Mouse (Mus musculus) forebrain, embryonic 10.5 days (tissue): ENCODE results near the gene Serbp1. TPM values are rescaled to one million over a fixed set of nuclear protein-coding genes. Genes with fewer than 3 reads are reported as not detected.

Experiments used
- DNase-seq: peaks from one replicate; pipeline ENCODE4 v3.0.0-alpha.2; 2017; ENCODE audit warnings: low spot score; ENCODE audit errors: extremely low spot score
- H3K27ac ChIP-seq: fragments of 300-500 bp; sonication (generic); 2 replicates; pipeline ENCODE4 v1.5.1; 2016; ENCODE audit warnings: mild to moderate bottlenecking
- H3K27me3 ChIP-seq: fragments of 300-500 bp; sonication (generic); 2 replicates; pipeline ENCODE4 v1.6.1; 2016; ENCODE audit warnings: mild to moderate bottlenecking; ENCODE audit not compliant: poor library complexity, severe bottlenecking
- H3K36me3 ChIP-seq: fragments of 300-500 bp; sonication (generic); replicated peaks from 2 replicates; pipeline ENCODE4 v1.6.1; 2016; ENCODE audit warnings: mild to moderate bottlenecking, moderate library complexity
- H3K4me1 ChIP-seq: fragments of 300-500 bp; sonication (generic); 2 replicates; pipeline ENCODE4 v1.6.1; 2016
- H3K4me3 ChIP-seq: fragments of 300-500 bp; sonication (generic); 2 replicates; pipeline ENCODE4 v1.5.1; 2016; ENCODE audit warnings: mild to moderate bottlenecking, moderate library complexity
- H3K9me3 ChIP-seq: fragments of 300-500 bp; sonication (generic); 2 replicates; pipeline ENCODE4 v1.6.1; 2016; ENCODE audit warnings: mild to moderate bottlenecking, moderate library complexity
- WGBS: fragments of 180-500 bp; shearing (Covaris S2); methylation state at CpG from one replicate; pipeline ENCODE4 v1.1.7; 2016; 5-methylcytosine and 5-hydroxymethylcytosine counted together
- polyA plus RNA-seq: library from polyadenylated mRNA; unstranded; fragments of >200 nt; fragmentation: Nextera tagmentation; extraction: Ambion mirVana; gene quantifications from 2 replicates; pipeline ENCODE4 v1.2.1, GENCODE M21; 2016

Serbp1 gene
- 499 and 557 TPM in 2 replicates for polyA plus RNA-seq

- no peak within 1 kb of the TSS for H3K27ac ChIP-seq
- H3K27me3 ChIP-seq: no peaks in the 10 kb centered on the region
- DNase-seq: no peak
- 22% methylated on average over 12 of the region's 12 CpGs for WGBS
- peaks cover 8% of the 10 kb centered on the region for H3K4me1 ChIP-seq
- no peaks in the 10 kb centered on the region for H3K36me3 ChIP-seq
- H3K9me3 ChIP-seq: no peaks in the 10 kb centered on the region
- no peak within 1 kb of the TSS for H3K4me3 ChIP-seq
These were observed at the start of gene Serbp1 for GRCm38 (mm10) chr6:67237977-67238376. TSS of gene Serbp1 (plus strand) at chr6:67238176.

DNA sequence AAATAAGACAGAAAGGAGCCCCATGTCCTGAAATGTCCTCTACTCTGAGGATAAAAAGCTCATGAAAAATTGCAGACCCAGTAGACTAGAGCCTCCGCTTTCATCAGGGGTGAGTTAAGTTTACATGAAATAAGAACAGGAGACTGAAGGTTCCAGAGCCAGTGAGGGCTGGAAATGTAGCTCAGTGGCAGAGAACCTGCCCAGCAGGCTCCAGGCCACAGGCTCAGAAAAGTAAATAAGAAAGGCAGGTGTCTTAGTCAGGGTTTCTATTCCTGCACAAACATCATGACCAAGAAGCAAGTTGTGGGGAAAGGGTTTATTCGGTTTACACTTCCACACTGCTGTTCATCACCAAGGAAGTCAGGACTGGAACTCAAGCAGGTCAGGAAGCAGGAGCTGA is 44.4 kb upstream of the Serbp1 start:
- no peaks in the 10 kb centered on the region for H3K36me3 ChIP-seq
- DNase-seq: no peak
- H3K27me3 ChIP-seq: no peaks in the 10 kb centered on the region
- 96% methylated on average over 2 of the region's 2 CpGs for WGBS
- H3K4me1 ChIP-seq: peaks cover 17% of the 10 kb centered on the region
- no peak overlapping the region for H3K4me3 ChIP-seq
- H3K9me3 ChIP-seq: no peaks in the 10 kb centered on the region
- H3K27ac ChIP-seq: no peak overlapping the region

GRCm38 (mm10) chr6:67194606-67195005 is 43.4 kb upstream of the Serbp1 start:
- no peaks in the 10 kb centered on the region for H3K27me3 ChIP-seq
- WGBS: 88% methylated on average over 6 of the region's 6 CpGs
- no peaks in the 10 kb centered on the region for H3K9me3 ChIP-seq
- no peaks in the 10 kb centered on the region for H3K36me3 ChIP-seq
- no peak overlapping the region for H3K27ac ChIP-seq
- H3K4me3 ChIP-seq: no peak overlapping the region
- no peak for DNase-seq
- peaks cover 17% of the 10 kb centered on the region for H3K4me1 ChIP-seq

- H3K36me3 ChIP-seq: no peaks in the 10 kb centered on the region
- 17% methylated on average over 7 of the region's 7 CpGs for WGBS
- no peak overlapping the region for H3K27ac ChIP-seq
- DNase-seq: peak; percentile 17
- no peaks in the 10 kb centered on the region for H3K9me3 ChIP-seq
- no peaks in the 10 kb centered on the region for H3K27me3 ChIP-seq
- peaks cover 17% of the 10 kb centered on the region for H3K4me1 ChIP-seq
- no peak overlapping the region for H3K4me3 ChIP-seq
These were observed 42.8 kb upstream of the Serbp1 start for GRCm38 (mm10) chr6:67195148-67195611.

DNA sequence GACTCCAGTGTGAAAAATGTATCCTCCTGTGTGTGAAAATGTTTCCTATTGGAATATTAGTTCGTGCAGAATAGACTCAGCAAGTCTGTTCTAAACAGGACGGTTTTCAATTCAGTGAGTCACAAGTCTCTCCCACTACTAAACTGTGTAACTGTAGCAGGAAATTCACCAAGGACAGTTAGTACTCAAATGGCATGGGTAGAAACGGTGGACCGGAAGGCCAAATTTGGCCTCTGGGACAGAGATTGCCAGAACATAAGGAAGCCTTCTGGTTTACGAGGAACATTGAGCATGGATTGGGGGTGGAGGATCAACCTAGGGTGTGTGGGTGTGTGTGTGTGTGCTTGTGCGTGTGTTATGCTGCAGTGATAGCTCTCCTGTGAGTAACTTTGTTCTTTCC is 41.2 kb upstream of the Serbp1 start:
- no peak for DNase-seq
- H3K4me3 ChIP-seq: no peak overlapping the region
- no peaks in the 10 kb centered on the region for H3K36me3 ChIP-seq
- H3K27ac ChIP-seq: no peak overlapping the region
- WGBS: 91% methylated on average over 6 of the region's 6 CpGs
- no peaks in the 10 kb centered on the region for H3K27me3 ChIP-seq
- peaks cover 17% of the 10 kb centered on the region for H3K4me1 ChIP-seq
- no peaks in the 10 kb centered on the region for H3K9me3 ChIP-seq

GRCm38 (mm10) chr6:67198085-67198484 is 39.9 kb upstream of the Serbp1 start:
- DNase-seq: no peak
- 26% methylated on average over 4 of the region's 4 CpGs for WGBS

DNA sequence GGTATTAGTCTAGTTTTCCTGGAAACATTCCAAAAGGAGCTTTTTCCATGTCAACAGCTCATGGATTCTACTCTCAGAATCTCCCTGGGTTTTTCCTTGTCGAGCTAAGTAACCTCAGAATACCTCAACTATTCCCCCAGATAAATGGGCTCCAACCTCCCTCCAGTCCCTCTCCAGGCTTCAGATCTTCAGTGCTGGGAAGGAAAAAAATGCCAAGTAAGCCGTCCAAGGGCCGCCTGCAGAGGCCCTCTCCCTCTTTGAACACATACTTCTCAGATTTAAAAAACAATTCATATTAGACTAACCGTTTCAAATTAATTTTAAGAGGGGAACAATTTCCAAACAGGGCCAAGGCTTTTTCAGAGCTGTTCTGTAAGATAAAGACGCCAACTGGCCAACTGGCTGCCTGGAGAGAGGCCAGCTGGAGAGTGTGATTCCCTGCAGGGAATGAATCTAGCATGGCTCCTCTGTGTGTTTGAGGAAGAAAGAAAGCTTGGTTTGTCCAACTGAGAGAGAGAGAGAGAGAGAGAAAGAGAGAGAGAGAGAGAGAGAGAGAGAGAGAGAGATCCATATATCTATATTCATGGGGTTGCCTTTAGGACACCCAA is 37.2 kb upstream of the Serbp1 start:
- H3K9me3 ChIP-seq: no peaks in the 10 kb centered on the region
- no peaks in the 10 kb centered on the region for H3K4me1 ChIP-seq
- H3K4me3 ChIP-seq: no peak overlapping the region
- no peak overlapping the region for H3K27ac ChIP-seq
- no peaks in the 10 kb centered on the region for H3K36me3 ChIP-seq
- no peak for DNase-seq
- WGBS: 62% methylated on average over 5 of the region's 5 CpGs
- H3K27me3 ChIP-seq: no peaks in the 10 kb centered on the region

More at GRCm38 (mm10) chr6:67198085-67198484, 39.9 kb upstream of the Serbp1 start:
- Histone ChIP-seq H3K4me1 (peaks cover 17% of the 10 kb centered on the region), H3K36me3 (no peaks in the 10 kb centered on the region), H3K27me3 (no peaks in the 10 kb centered on the region), H3K27ac (no peak overlapping the region), H3K4me3 (no peak overlapping the region), H3K9me3 (no peaks in the 10 kb centered on the region)

- H3K27ac ChIP-seq: no peak overlapping the region
- no peaks in the 10 kb centered on the region for H3K4me1 ChIP-seq
- no peaks in the 10 kb centered on the region for H3K36me3 ChIP-seq
- no peak overlapping the region for H3K4me3 ChIP-seq
- WGBS: 68% methylated on average over 35 of the region's 35 CpGs
- H3K27me3 ChIP-seq: no peaks in the 10 kb centered on the region
- H3K9me3 ChIP-seq: no peaks in the 10 kb centered on the region
- no peak for DNase-seq
These were observed 32.6 kb upstream of the Serbp1 start for GRCm38 (mm10) chr6:67205081-67206037.

DNA sequence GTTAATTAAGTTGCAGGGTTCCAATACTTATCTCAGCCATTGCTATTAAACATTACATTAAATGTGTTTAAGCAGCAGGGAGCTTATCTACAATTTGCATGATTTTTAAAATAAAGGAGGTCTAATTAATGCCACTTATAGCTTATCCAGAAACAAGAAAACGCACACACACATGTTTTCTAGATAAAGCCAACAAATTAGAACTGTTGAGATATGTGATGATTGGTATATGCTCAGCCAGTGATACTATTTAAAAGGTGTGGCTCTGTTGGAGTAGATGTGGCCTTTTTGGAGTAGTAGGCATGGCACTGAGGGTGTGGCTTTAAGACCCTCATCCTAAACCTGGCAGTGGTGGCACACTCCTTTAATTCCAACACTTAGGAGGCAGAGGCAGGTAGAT is 25.6 kb upstream of the Serbp1 start:
- no peak for DNase-seq
- Histone ChIP-seq H3K4me1 (no peaks in the 10 kb centered on the region), H3K9me3 (no peaks in the 10 kb centered on the region), H3K27me3 (no peaks in the 10 kb centered on the region), H3K27ac (no peak overlapping the region), H3K36me3 (no peaks in the 10 kb centered on the region), H3K4me3 (no peak overlapping the region)
- 97% methylated on average over 1 of the region's 1 CpGs for WGBS

DNA sequence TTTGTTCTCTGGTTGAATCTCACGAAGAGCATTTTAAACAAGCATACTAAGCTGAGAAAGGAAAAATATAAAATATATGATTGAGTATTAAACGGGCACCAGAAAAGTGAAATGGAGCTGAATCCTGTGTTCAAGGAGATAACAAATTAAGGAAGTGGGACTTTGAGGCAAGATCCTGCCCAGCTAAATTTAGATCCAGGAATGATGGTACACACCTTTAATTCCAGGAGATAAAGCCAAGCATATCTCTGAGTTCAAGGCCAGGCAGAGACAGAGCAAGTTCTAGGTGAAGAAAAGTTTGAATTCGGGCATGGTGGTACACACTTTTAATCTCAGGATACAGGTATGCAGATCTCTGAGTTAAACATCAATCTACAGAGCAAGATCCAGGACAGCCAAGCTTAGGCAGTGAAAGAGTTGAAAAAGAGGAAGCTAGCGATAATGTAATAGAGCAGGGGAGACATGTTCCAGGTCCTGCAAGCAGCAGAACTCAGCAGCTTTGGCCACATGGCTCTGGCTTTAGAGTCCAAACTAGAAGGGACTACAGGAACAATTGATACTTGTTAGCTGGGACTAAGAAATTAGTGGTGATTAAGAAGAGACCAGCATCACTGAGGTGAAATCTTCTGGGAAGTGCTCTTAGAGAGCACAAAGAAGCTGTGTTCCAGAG is 24.4 kb upstream of the Serbp1 start:
- DNase-seq: no peak
- Histone ChIP-seq H3K27ac (no peak overlapping the region), H3K9me3 (no peaks in the 10 kb centered on the region), H3K4me1 (no peaks in the 10 kb centered on the region), H3K27me3 (no peaks in the 10 kb centered on the region), H3K4me3 (no peak overlapping the region), H3K36me3 (no peaks in the 10 kb centered on the region)
- 91% methylated on average over 4 of the region's 4 CpGs for WGBS

DNA sequence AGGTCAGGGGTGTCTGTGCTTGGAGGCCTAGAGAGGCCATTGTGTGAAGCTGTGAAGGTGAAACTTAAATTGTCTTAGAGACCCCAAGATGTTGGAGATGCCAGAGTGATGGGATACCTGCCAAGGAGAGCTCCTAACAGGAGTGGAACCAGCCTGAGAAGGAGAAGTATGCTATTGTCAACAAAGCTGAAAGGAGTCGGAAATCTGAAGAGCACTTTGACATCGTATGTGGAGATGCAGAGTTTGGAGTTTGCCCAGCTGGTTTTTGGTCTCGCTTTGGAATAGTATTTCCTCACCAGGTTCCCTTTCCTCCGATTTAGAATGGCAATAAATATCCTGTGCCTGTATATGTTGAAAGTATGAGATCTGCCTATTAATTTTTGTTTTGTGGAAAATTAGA is 20.6 kb upstream of the Serbp1 start:
- H3K4me3 ChIP-seq: no peak overlapping the region
- DNase-seq: no peak
- H3K36me3 ChIP-seq: no peaks in the 10 kb centered on the region
- no peak overlapping the region for H3K27ac ChIP-seq
- WGBS: 92% methylated on average over 4 of the region's 4 CpGs
- no peaks in the 10 kb centered on the region for H3K4me1 ChIP-seq
- H3K27me3 ChIP-seq: no peaks in the 10 kb centered on the region
- no peaks in the 10 kb centered on the region for H3K9me3 ChIP-seq

- Histone ChIP-seq H3K27me3 (no peaks in the 10 kb centered on the region), H3K9me3 (no peaks in the 10 kb centered on the region), H3K4me1 (no peaks in the 10 kb centered on the region), H3K36me3 (no peaks in the 10 kb centered on the region), H3K4me3 (no peak overlapping the region), H3K27ac (no peak overlapping the region)
- WGBS: 100% methylated on average over 1 of the region's 1 CpGs
- DNase-seq: no peak
These were observed 20.1 kb upstream of the Serbp1 start for GRCm38 (mm10) chr6:67217846-67218245.

DNA sequence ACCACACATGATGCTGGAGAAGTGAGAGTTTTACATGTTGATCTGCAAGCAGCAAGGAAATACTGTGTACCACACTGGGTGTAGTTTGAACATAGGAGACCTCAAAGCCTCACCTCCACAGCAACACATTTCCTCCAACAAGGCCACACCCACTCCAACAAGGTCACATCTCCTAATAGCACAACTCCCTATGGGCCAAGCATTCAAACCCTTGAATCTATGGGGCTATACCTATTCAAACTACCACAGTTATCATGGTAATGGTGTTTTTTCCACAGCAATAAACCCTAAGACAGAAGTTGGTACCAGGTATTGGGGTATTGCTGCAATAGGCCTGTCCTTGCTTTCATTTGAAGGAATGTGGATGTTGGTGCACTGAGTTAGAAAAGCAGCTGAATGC is 19.4 kb upstream of the Serbp1 start:
- H3K4me3 ChIP-seq: no peak overlapping the region
- no peaks in the 10 kb centered on the region for H3K36me3 ChIP-seq
- no peaks in the 10 kb centered on the region for H3K4me1 ChIP-seq
- no peaks in the 10 kb centered on the region for H3K9me3 ChIP-seq
- DNase-seq: no peak
- no peaks in the 10 kb centered on the region for H3K27me3 ChIP-seq
- H3K27ac ChIP-seq: no peak overlapping the region
